Mouse (Mus musculus) macrophage (primary cell): ENCODE measurements around the gene Dag1. TPM values are rescaled to one million over a fixed set of nuclear protein-coding genes. Genes with fewer than 3 reads are reported as not detected.

Source experiments
- H3K27ac ChIP-seq: fragments of 350-480 bp; formaldehyde crosslinking; 2 replicates; pipeline ENCODE4 v1.9.0; 2021
- H3K36me3 ChIP-seq: fragments of 350-480 bp; formaldehyde crosslinking; 2 replicates; pipeline ENCODE4 v1.9.0; 2021; ENCODE audit errors: inconsistent target
- H3K4me3 ChIP-seq: fragments of 350-480 bp; formaldehyde crosslinking; 2 replicates; pipeline ENCODE4 v1.9.0; 2021; ENCODE audit errors: inconsistent target
- H3K79me2 ChIP-seq: fragments of 350-480 bp; formaldehyde crosslinking; 2 replicates; pipeline ENCODE4 v1.9.0; 2021; ENCODE audit errors: inconsistent target
- WGBS: methylation state at CpG from one replicate; pipeline ENCODE4 v1.1.7; 2026; ENCODE audit warnings: inconsistent platforms; ENCODE audit not compliant: missing documents; 5-methylcytosine and 5-hydroxymethylcytosine counted together
- polyA plus RNA-seq: library from polyadenylated mRNA; stranded (reverse); fragments of 250-400 nt; gene quantifications from 3 replicates; pipeline ENCODE4 v1.2.4, GENCODE M21; 2018; ENCODE audit warnings: inconsistent platforms
- total RNA-seq, 78 experiments: library from RNA; depleted of rRNA; stranded (reverse); fragments of 250-400 nt; gene quantifications; 1 replicate in 9 of 78; 2 replicates in 24 of 78; 3 replicates in 43 of 78; 4 replicates in 2 of 78; pipeline ENCODE4 v1.2.4; 2018; ENCODE audit warnings: inconsistent platforms in 56 of 78

Dag1 gene
- total RNA-seq (2018; cell fraction: chromatin; rRNA removed), result 10 to 100 TPM in 16 of 26 experiments, 1 to 10 TPM in 10; 1.9 to 33.6 (median 12.7) TPM
- total RNA-seq (2018; cell fraction: cytosol; rRNA removed), result 10 to 100 TPM; 15.3 to 75.1 (median 34.1) TPM
- 10 to 100 TPM; 20.2 to 80.7 (median 40.0) TPM for total RNA-seq (2018; cell fraction: nucleus; rRNA removed)
- polyA plus RNA-seq, result 38.1 to 58.2 TPM (median 44.5 TPM) in 3 replicates

- Histone ChIP-seq H3K4me3 (peak within 1 kb of the TSS; percentile 54), H3K27ac (no peak within 1 kb of the TSS), H3K79me2 (peaks cover 42% of the 10 kb centered on the region), H3K36me3 (no peaks in the 10 kb centered on the region)
- WGBS, result 0% methylated on average over 67 of the region's 71 CpGs
These were observed at the start of gene Dag1 for GRCm38 (mm10) chr9:108263690-108264190. TSS of gene Dag1 (minus strand) at chr9:108263958.

- Histone ChIP-seq H3K79me2 (peaks cover 87% of the 10 kb centered on the region), H3K4me3 (peak overlapping the region; percentile 79), H3K36me3 (peaks cover 2% of the 10 kb centered on the region; the same call in 1 of the 2 replicates), H3K27ac (peak overlapping the region; percentile 63; the same call in 1 of the 2 replicates)
- 66% methylated on average over 2 of the region's 2 CpGs for WGBS
These were observed 44.4 kb upstream of the Dag1 start for GRCm38 (mm10) chr9:108308141-108308540.

- Histone ChIP-seq H3K27ac (peak overlapping the region; percentile 63), H3K36me3 (peaks cover 10% of the 10 kb centered on the region), H3K4me3 (peak overlapping the region; percentile 79), H3K79me2 (peaks cover 80% of the 10 kb centered on the region)
- WGBS, result 4% methylated on average over 11 of the region's 12 CpGs
These were observed 43.5 kb upstream of the Dag1 start for GRCm38 (mm10) chr9:108307021-108307807.

GRCm38 (mm10) chr9:108306571-108306980, 42.8 kb upstream of the Dag1 start:
- Histone ChIP-seq H3K27ac (peak overlapping the region; percentile 63), H3K79me2 (peaks cover 74% of the 10 kb centered on the region), H3K4me3 (peak overlapping the region; percentile 79), H3K36me3 (peaks cover 10% of the 10 kb centered on the region)
- WGBS, result under 1% methylated on average over 15 of the region's 51 CpGs

GRCm38 (mm10) chr9:108305629-108306520, 42.1 kb upstream of the Dag1 start, which contains the start of the genes Rhoa and Tcta:
TSS of gene Rhoa (plus strand) at chr9:108306129.
TSS of gene Tcta (minus strand) at chr9:108306160.
- Histone ChIP-seq H3K79me2 (peaks cover 67% of the 10 kb centered on the region), H3K36me3 (peaks cover 10% of the 10 kb centered on the region), H3K27ac (peak within 1 kb of the TSS; percentile 89), H3K4me3 (peak within 1 kb of the TSS; percentile 97)
- under 1% methylated on average over 64 of the region's 81 CpGs for WGBS

GRCm38 (mm10) chr9:108305170-108305569, 41.4 kb upstream of the Dag1 start:
- H3K27ac ChIP-seq, result peak overlapping the region; percentile 89
- H3K4me3 ChIP-seq, result peak overlapping the region; percentile 97
- 0% methylated on average over 1 of the region's 1 CpGs for WGBS
- peaks cover 60% of the 10 kb centered on the region for H3K79me2 ChIP-seq
- peaks cover 10% of the 10 kb centered on the region for H3K36me3 ChIP-seq

GRCm38 (mm10) chr9:108304716-108305115, 41.0 kb upstream of the Dag1 start:
- Histone ChIP-seq H3K27ac (peak overlapping the region; percentile 89), H3K4me3 (peak overlapping the region; percentile 97), H3K79me2 (peaks cover 55% of the 10 kb centered on the region), H3K36me3 (peaks cover 10% of the 10 kb centered on the region)
- 84% methylated on average over 4 of the region's 4 CpGs for WGBS

GRCm38 (mm10) chr9:108301853-108302252, 38.1 kb upstream of the Dag1 start:
- WGBS, result 96% methylated on average over 3 of the region's 3 CpGs
- no peak overlapping the region for H3K4me3 ChIP-seq
- H3K27ac ChIP-seq, result no peak overlapping the region
- peaks cover 10% of the 10 kb centered on the region for H3K36me3 ChIP-seq
- H3K79me2 ChIP-seq, result peaks cover 27% of the 10 kb centered on the region

GRCm38 (mm10) chr9:108296453-108297355, 32.9 kb upstream of the Dag1 start, which contains the start of gene Amt:
TSS of gene Amt (plus strand) at chr9:108296853.
- Histone ChIP-seq H3K4me3 (no peak within 1 kb of the TSS), H3K27ac (no peak within 1 kb of the TSS), H3K36me3 (no peaks in the 10 kb centered on the region), H3K79me2 (no peaks in the 10 kb centered on the region)
- 94% methylated on average over 18 of the region's 18 CpGs for WGBS

- WGBS, result 66% methylated on average over 6 of the region's 6 CpGs
- Histone ChIP-seq H3K4me3 (peak overlapping the region; percentile 54), H3K27ac (no peak overlapping the region), H3K79me2 (no peaks in the 10 kb centered on the region), H3K36me3 (no peaks in the 10 kb centered on the region)
These were observed 27.0 kb upstream of the Dag1 start for GRCm38 (mm10) chr9:108290773-108291172.

- no peaks in the 10 kb centered on the region for H3K36me3 ChIP-seq
- H3K4me3 ChIP-seq, result peak within 1 kb of the TSS; percentile 54
- under 1% methylated on average over 32 of the region's 32 CpGs for WGBS
- no peak within 1 kb of the TSS for H3K27ac ChIP-seq
- no peaks in the 10 kb centered on the region for H3K79me2 ChIP-seq
These were observed 26.4 kb upstream of the Dag1 start, which contains the start of gene Nicn1 for GRCm38 (mm10) chr9:108290016-108290750. TSS of gene Nicn1 (plus strand) at chr9:108290429.

GRCm38 (mm10) chr9:108289347-108289746, 25.6 kb upstream of the Dag1 start:
- WGBS, result 64% methylated on average over 1 of the region's 2 CpGs
- no peak overlapping the region for H3K4me3 ChIP-seq
- H3K27ac ChIP-seq, result no peak overlapping the region

More at GRCm38 (mm10) chr9:108289347-108289746, 25.6 kb upstream of the Dag1 start:
- H3K36me3 ChIP-seq, result no peaks in the 10 kb centered on the region
- no peaks in the 10 kb centered on the region for H3K79me2 ChIP-seq
